Mouse (Mus musculus) forelimb bud, embryonic 11.5 days (tissue): Measurements from ENCODE around the gene Olfr155.

ENCODE experiments used
- DNase-seq: peaks from one replicate; pipeline ENCODE4 v3.0.0-alpha.2; 2012; ENCODE audit warnings: low read depth, low spot score

Olfr155 gene

DNA sequence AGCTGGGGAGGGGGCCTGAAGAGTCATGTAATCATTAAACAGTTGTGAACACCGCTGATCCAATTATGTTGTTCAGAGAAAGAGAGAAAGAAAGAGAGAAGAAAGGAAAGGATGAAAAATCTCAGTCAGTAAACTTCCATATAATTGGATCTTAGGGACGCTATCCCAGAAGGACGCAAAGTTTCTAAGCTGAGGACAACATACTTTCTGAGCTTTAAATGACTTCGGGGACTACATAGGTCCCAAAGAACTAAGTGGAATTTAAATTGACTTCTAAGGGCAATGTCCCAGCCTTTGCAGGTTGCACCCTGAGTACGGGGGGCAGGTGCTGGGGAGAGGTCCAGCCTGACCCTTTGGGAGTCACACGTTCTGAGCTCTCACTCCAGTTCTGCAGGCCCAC lies at the start of gene Olfr155:
Olfr155 (plus strand) TSS at position 301 of the 400 bp plus-strand sequence.
- no peak for DNase-seq

DNA sequence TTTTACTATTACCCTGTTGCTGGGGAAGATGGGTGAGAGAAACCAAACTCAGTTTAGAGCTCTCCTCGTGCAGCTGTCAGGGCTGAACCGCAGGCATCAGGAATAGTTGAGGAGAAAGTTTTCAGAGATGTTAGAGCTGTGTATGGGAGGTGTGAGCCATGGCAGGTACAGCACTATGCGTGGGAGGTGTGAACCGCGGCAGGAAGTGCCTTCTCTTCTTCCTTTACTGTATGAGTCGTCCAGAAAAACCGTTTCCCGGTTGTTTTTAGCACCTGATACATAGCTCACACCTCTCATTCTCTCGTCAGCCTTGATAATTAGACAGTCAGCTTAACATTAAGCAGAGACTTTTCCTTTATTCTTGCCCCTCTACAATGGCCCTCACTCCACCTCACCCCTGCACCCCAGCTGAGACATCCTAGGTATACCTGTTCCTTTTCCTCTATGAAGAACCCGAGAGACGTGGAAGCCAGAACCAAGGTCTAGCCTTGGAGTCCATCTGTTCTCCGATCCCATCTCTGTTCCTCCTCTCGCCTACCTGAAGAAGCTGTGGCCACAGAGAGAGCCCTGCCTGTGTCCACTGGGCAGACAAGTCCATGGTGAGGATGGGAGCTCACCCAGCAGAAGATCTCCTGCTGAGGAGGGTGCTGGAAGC lies 28.3 kb upstream of the Olfr155 start:
- no peak for DNase-seq

DNA sequence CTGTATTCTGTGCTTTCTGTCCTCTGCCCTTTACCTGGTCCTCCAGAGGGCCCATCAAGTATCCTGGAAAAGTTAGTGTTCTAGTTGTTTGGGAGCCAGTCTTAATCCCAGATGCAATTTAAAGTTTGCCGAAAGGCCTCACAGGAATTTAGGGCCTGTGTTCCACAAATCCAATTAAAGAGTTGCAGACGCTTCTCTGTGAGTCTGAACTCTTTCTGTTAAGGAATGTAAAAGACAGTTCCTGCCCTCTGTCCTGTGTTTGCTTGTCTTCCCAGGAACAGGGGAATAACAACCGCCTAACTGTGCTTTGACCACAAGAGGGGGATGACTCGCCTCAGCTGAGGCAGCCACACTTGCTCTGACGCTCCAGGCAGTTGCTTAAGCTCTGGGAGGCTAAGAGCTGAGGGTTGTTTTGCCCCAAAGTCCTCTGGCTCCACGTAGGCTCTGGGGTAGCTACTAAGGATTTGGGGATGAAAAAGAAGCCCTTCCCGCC lies 27.5 kb upstream of the Olfr155 start, which contains the start of gene Olfr156:
Olfr156 (minus strand) TSS at position 51 of the 493 bp plus-strand sequence.
- peak; percentile 61 for DNase-seq

DNA sequence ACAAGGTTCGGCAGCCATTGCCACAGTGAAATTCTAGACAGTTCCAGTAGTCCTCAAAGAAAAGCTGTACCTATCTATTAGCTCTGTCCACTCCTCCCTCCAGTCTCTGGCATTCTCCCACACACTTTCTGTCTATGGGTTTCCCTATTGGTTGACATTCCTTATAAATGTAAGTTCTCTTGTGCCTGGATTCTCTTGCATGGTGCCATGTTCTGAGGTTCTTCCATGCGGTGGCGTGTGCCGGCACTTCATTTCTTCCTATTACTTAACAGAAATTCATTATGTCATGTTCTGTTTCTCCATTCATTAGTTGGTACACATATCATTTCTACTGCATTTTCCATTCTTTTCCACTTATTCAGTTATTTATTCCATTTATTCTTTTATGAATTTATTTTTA lies 22.6 kb upstream of the Olfr155 start:
- no peak for DNase-seq

DNA sequence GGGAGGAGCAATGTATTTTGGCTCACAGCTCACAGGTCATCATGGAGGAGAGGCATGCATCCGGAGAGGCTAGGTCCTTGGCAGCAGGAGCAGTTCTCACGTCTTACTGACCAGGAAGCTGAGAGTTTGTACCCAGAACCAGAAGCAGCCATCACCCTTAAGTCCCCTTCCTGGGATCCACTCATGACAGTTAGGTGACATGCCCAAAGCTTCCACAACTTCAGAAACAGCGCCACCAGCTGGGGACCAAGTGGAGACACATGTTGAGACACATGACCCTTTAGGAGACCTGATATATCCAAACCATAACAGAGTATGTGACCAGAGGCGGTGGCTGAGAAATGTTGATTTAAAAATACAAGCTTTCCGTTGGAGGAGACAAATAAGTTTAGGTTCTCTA lies 19.3 kb upstream of the Olfr155 start:
- no peak for DNase-seq

DNA sequence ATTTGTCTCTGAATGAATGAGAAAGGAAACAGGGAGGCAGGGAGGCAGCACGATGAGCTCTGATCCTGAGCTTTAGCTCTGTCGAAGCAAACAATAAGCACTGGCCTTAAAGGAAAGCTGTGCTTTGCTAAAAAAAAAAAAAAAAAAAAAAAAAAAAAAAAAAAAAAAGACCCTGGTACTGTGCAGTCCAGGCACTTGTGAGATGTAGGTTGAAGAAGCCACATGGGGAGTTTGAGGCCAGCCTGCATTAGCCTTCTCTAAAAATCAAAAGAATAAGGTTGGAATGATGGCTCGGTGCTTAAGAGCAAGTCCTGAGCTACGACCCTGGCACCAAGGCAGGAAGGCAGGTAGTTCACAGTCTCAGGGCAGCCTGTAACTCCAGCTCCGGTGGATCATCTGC lies 17.6 kb upstream of the Olfr155 start:
- no peak for DNase-seq

DNA sequence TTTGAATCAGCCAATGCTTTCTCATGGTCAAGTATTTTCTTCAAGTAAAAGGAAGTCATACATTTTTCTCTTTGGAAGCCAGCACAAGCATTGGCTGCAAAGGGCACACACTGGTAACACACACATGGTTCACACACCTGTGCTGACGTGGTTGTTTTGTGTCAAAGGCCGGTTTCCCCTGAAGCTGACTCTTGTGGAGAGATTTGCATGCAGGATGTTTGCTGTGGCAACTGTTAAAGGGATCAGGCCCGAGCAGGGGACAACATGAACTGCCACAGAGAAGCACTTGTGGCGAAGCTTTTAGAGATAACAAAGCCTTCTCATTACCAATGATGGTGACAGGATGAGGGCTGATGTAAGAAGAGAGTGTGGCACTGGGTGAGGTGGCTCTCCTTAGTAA lies 16.6 kb upstream of the Olfr155 start:
- no peak for DNase-seq

DNA sequence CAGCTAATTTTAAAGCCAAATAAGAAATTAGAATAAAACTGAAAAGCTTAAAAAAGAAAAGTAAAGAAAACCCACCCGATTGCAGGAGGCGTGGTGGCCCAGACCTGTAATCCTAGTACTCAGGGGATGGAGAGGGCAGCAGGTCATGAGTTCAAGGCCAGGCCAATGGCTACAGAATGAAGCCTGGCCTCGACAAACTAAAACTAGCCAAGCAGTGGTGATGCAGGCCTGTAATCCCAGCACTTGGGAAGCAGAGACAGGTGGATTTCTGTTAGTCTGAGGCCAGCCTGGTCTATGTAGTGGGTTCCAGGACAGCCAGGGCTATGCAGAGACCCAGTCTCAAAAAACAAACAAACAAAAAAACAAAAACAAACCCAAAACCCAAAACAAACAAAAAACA lies 13.0 kb upstream of the Olfr155 start:
- no peak for DNase-seq

DNA sequence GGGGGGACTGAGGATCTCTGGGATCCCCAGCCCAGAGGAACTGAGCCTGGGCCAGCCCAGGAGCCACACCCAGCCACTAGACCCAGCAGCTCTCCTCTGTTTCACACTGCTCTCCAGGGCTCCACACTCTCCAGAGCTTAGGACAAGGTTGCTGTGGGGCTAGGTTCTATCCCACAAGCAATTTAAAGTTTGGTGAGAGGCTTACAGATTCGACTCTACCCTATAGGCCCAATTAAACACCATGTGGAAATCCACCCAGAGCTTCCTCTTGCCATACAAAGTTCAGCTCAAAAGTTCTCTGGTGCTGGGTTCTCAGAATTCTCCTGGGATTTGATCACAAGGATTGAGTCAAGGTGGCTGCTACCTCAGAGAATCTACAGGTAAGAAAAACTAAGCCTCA lies 11.3 kb upstream of the Olfr155 start, which contains the start of gene Olfr157:
Olfr157 (minus strand) TSS at position 101 of the 400 bp plus-strand sequence.
- no peak for DNase-seq

DNA sequence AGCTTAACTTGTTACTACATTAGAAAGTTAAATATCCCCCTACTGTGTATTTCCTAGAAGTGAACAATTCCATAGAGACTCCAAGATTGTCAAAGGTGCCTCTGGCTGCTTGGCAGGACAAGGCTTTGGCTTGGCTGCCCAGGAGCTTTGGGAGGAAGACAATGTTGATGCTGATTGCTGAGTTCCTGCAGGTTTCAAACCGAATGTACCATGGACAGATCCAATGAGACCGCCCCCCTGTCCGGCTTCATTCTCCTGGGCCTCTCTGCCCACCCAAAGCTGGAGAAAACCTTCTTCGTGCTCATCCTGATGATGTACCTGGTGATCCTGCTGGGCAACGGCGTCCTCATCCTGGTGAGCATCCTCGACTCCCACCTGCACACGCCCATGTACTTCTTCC lies 2.7 kb downstream of the Olfr155 start:
- no peak for DNase-seq

DNA sequence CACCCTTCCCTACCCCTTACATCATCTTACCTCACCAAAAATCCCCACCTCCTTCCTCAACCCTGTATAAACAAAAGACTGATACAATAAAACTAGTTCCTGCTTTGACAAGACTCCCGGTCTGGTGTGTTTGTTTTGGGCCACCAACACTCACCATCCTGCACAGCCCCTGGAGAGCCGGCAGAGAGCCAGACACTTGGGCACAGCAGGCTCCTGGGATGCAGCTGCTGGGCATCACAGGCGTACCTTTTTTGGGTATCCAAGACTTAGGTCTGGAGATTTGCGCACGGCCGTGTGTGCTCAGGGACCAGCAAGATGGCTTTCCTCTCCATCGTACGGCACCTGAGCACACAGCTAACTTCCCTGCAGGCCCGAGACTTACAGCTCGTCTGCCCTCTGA lies 8.5 kb downstream of the Olfr155 start:
- DNase-seq, result no peak

DNA sequence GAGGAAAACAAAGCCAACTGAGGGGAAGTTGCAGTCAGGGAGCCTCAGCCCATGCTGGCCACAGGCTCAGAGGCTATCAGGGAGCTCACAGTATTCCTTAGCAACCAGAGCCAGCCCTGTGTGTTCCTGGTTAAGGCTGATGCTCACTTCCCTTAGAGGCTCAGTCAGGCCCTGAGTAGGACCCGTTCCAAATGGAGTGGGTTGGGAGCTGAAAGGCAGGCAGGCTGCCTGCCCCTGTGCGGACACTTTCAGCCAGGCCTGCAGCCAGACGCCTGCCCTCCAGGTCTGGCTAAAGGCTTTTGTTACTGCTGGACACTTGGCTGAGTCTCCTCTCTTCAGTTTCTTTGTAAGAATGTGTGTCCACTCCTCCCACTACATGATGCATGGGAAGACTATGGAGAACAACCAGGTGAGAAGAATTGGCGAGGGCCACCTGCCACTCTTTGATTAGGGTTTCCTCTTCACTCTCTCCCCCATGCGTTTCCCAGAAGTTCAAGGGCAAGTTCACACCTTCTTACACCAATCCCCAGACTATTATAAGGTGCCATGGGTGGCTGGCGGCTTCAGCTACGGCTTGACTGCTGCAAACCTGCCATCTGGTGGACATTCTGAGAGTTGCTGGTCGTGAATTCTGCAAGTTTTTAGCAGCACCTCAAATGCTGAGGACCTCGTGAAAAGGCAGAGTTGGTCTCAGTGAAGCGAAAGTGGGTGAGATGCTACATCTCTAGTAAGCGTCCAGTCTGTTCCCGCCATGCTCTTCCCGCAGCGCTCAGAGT lies 9.6 kb downstream of the Olfr155 start:
- DNase-seq, result peak; percentile 71

DNA sequence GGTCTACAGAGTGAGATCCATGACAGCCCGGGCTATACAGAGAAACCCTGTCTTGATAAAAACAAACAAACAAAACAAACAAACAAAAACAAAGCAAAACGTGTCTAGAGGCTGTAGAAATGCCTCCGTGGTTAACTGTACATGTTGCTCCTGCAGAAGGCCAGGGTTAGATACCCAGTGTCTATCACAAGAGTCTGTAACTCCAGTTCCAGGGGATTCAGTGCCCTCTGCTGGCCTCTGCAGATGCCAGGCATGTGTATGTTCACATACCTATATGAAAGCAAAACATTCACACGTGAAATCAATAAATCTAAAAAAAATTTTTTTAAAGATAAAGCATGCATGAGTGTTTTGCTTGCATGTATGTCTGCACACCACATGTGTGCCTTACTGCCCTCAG lies 11.9 kb downstream of the Olfr155 start:
- DNase-seq, result no peak

DNA sequence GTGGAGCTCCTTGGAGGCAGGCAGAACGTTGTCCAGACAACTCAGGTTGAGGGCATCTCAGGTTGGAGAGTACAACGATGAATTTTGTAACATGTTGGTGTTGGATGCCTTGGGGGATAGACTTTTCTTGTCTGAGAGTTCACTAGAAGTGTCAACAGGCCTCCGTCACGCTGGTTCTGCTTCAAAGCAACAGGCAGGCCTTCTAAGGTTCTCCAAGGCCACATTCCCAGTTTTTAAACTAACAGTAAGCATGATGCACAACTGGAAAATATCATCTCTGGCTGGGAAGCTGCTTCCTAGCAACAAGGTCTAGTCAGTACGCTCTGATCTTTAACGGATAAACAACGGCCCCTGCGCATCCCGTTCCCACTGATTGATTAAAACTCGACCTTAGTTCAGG lies 18.5 kb downstream of the Olfr155 start:
- no peak for DNase-seq

DNA sequence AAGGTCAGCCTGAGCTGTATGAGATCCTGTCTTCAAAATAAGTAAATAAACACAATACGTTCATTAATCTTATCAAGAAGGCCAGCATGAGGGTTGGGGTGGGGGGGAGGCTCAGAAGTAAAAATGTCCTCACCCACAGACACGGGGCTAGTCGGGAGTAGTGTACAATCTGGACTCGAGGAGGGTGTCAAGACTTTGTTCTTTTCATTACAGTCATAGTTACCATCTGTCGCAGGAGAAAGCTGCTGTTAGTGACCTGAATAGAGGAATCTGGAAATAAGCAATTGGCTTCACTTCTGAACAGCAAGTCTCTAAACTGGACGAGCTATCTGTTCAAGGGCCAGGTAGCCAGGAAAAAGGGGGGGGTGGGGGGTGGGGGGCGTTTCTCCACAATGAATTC lies 23.1 kb downstream of the Olfr155 start:
- no peak for DNase-seq

DNA sequence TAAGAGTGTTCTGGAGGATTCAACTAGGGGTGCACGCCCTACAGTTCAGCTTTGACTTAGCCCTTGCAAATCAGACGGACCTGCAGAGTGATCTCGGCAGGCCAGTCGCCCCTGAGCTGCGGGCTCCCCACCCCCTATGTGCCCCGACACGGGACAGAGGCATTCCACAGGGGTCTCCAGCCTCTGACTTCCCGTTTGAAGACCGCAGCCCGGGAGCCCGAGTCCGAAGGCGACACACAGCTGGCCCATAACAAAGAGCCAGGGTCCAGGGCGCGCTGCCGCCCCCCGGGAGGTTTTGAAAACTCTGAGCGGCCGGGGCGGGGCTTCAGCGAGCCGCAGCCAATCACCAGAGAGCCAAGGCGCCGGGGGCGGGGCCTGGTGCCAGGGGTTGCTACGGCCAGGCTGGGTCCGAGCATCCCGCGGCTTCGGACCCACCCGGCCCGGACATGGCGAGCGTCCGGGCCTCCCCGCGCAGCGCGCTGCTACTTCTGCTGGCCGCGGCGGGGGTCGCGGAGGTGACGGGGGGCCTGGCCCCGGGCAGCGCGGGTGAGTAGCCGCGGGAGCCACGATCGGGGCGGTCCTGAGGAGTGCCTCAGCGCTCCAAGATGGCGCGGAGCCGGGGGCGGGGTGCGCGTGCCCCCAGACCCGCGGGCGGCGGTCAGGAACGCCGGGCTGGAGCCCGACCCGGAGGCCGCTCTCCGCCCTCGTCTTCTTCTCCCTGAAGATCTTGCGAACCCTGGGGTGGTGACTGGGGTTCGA lies 24.0 kb downstream of the Olfr155 start, which contains the start of gene Reck:
Reck (plus strand) TSS at position 371 of the 759 bp plus-strand sequence.
- peak; percentile 87 for DNase-seq

DNA sequence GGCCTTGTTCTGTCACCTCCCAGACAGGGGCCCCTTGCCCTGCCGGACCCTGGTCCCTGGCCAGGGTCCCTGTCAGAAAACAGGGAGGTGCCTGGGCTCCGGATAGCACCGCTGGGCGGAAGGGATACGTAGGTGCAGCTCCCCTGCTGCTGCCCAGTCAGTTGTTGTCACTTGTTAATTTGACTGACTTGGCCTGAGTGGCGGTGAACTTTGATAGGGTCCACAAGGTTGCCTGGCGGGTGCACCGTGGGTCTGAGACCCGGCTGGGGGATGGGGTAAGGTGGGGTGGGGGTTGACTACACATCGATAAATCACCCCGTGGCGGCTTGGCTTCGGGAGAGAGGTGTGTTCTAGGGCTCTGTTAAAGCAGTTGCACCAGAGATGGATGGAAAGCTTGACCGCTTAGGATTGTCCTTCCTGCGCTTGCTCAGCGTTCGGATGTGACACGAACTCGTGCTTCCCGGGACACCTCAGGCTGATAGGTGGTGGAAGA lies 24.6 kb downstream of the Olfr155 start:
- peak; percentile 35 for DNase-seq

DNA sequence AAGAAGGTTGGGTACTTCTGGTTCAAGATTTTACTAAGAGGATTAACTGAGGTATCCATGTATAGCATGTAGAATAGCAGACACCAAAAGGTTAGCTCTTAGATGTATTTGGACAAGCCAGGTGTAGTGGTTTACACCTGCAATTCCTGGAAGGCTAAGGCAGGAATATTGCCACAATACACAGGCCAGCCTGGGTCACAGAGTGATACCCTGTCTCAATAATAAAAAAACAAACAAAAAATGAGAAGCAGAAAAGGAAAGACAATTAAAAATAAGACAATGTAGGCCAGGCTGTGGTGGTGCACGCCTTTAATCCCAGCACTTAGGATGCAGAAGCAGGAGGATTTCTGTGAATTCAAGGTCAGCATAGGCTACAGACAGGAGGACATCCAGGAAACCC lies 25.9 kb downstream of the Olfr155 start:
- DNase-seq, result no peak

DNA sequence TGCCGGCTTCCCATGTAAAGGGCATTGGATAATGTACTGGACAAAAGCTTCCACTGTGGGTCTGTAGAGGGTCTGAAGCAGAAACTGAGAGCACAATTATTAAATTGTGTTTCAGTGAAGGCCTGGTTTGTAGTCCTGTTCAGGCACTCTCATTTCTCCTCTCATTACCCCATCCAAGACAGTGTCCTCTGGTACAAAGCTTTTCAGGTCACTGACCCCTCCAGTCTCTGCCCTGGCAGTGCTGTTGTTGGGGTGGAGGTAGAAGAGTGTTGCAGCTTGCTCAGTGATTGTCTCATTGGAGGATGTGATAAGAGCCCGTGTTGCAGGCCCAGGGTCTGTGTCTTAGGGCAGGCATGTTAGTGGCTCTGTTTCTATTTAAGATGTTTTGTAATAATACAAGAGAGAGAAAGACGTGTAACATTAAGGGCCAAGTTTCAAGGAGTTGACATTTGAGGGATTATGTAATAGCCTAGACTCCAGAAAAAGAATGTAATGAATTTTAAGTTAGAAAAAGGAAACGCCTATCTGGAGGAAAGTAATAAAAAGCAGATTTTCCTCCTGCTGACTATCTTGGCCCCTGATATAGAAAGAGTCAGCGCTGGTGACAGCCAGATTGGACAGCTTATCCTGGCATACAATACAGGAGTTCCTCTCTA lies 26.9 kb downstream of the Olfr155 start:
- no peak for DNase-seq

DNA sequence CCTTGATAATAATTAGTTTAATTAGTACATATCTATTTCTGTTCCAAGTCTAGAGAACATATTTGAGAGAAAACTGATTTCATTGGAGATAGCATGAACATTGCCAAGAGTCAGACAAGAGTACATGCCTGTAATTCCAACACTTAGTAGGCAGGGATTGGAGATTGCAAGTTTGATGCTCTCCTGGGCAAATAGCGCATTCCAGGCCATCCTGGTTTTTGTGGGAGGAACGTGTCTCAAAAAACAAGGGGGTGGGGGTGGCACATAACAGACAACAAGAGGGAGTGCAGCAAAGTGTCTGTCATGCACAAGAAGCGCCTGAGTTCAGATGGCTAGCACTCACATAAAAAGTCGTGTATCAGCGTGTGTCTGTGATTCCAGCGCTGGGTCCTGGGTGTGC lies 28.2 kb downstream of the Olfr155 start:
- no peak for DNase-seq

DNA sequence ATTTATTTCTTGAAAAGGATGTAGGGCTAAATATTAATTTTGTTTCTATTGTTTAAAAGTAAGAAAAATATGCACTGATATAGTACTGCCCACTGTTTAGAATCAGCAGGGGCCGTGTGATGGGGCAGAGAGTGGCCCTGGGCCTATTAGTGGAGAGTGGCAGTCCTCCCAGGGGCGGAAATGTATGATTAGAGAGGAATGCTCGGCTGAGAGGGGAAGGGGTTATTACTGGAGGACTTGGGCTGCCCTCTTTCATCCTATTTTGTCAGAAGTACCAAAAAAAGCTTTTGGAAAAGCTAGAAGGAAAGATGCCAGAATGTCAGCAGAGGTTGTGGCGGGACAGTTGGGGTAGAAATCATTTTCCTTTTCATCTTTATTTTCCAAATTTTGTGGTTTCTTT lies 32.8 kb downstream of the Olfr155 start:
- peak; percentile 36 for DNase-seq
